Mouse (Mus musculus): ENCODE data around the gene Slc13a3. TPM values are rescaled to one million over a fixed set of nuclear protein-coding genes. Genes with fewer than 3 reads are reported as not detected.

Gene Slc13a3
- polyA plus RNA-seq, 1 experiment from 2014 or later = 11.9 TPM

- ATAC-seq (ENCODE audit: insufficient read depth) = peak; percentile 45; the same call in 1 of the 2 replicates
- Histone ChIP-seq H3K4me2 (peak within 1 kb of the TSS; percentile 58), H3K27ac (replicated peaks) (peak within 1 kb of the TSS; percentile 45), H3K4me3 (replicated peaks) (peak within 1 kb of the TSS; percentile 55), H3K9ac (peak within 1 kb of the TSS; percentile 35; the same call in 1 of the 2 replicates), H3K36me3 (replicated peaks) (0 out of 2 replicates have a peak, but pooled peaks cover 9% of the 10 kb centered on the region), H3K4me1 (replicated peaks) (no peaks in the 10 kb centered on the region; the same call in 1 of the 2 replicates), H3K27me3 (peaks cover 10% of the 10 kb centered on the region), H3K9me3 (replicated peaks) (no peaks in the 10 kb centered on the region)
- 1% methylated on average over 40 of the region's 40 CpGs for WGBS (ENCODE audit: insufficient replicate concordance)
Observed at GRCm38 (mm10) chr2:165387844-165388495, 85.1 kb downstream of the Slc13a3 start, which contains the start of gene Zfp334. Gene Zfp334, minus strand, starts transcription at chr2:165388259.

- Histone ChIP-seq H3K27ac (replicated peaks) (no peak overlapping the region), H3K4me2 (peak overlapping the region; percentile 58), H3K36me3 (replicated peaks) (peaks cover 15% of the 10 kb centered on the region), H3K9me3 (replicated peaks) (no peaks in the 10 kb centered on the region), H3K27me3 (peaks cover 10% of the 10 kb centered on the region), H3K4me3 (replicated peaks) (peak overlapping the region; percentile 55), H3K4me1 (replicated peaks) (no peaks in the 10 kb centered on the region; the same call in 1 of the 2 replicates), H3K9ac (no peak overlapping the region)
- no peak for ATAC-seq (ENCODE audit: insufficient read depth)
- 45% methylated on average over 4 of the region's 4 CpGs for WGBS (ENCODE audit: insufficient replicate concordance)
Observed at GRCm38 (mm10) chr2:165387370-165387769, 85.7 kb downstream of the Slc13a3 start.

- H3K9me3 ChIP-seq (replicated peaks) = no peaks in the 10 kb centered on the region
- no peak overlapping the region for H3K27ac ChIP-seq (replicated peaks)
- H3K4me2 ChIP-seq = no peak overlapping the region
- no peak overlapping the region for H3K9ac ChIP-seq
- no peak for ATAC-seq (ENCODE audit: insufficient read depth)
- H3K4me1 ChIP-seq (replicated peaks) = no peaks in the 10 kb centered on the region
- 86% methylated on average over 25 of the region's 25 CpGs for WGBS (ENCODE audit: insufficient replicate concordance)
- peaks cover 52% of the 10 kb centered on the region for H3K36me3 ChIP-seq (replicated peaks)
- no peaks in the 10 kb centered on the region for H3K27me3 ChIP-seq
- no peak overlapping the region for H3K4me3 ChIP-seq (replicated peaks)
Observed at GRCm38 (mm10) chr2:165380050-165380449, 93.0 kb downstream of the Slc13a3 start.

DNA sequence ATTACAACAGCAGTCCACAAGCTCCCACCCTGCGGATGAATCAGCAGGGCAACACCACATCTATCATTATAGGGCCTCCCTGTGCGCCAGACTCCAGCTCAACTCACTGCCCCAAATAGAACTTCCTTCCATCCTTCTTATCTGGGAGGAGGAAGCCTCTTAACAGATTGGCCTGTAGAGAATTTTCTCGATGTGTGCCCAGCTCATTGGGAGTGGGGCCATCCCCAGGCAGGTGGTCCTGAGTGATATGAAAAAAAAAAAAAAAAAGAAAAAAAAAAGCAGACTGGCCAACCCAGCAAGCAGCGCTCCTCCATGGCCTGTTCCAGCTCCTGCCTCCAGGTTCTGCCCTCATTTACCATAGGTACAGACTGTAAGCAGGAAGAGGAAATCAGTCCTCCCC lies 97.0 kb downstream of the Slc13a3 start:
- H3K4me1 ChIP-seq (replicated peaks) = no peaks in the 10 kb centered on the region
- WGBS (ENCODE audit: insufficient replicate concordance) = 29% methylated on average over 4 of the region's 4 CpGs
- no peaks in the 10 kb centered on the region for H3K9me3 ChIP-seq (replicated peaks)
- H3K27ac ChIP-seq (replicated peaks) = no peak overlapping the region
- ATAC-seq (ENCODE audit: insufficient read depth) = no peak
- no peaks in the 10 kb centered on the region for H3K27me3 ChIP-seq
- peaks cover 28% of the 10 kb centered on the region for H3K36me3 ChIP-seq (replicated peaks)
- H3K9ac ChIP-seq = no peak overlapping the region
- H3K4me2 ChIP-seq = no peak overlapping the region
- no peak overlapping the region for H3K4me3 ChIP-seq (replicated peaks)

- Histone ChIP-seq H3K36me3 (replicated peaks) (peaks cover 22% of the 10 kb centered on the region), H3K4me1 (replicated peaks) (no peaks in the 10 kb centered on the region), H3K4me2 (no peak overlapping the region), H3K4me3 (replicated peaks) (no peak overlapping the region), H3K9ac (no peak overlapping the region), H3K27ac (replicated peaks) (no peak overlapping the region), H3K27me3 (no peaks in the 10 kb centered on the region), H3K9me3 (replicated peaks) (no peaks in the 10 kb centered on the region)
- no peak for ATAC-seq (ENCODE audit: insufficient read depth)
- WGBS (ENCODE audit: insufficient replicate concordance) = 58% methylated on average over 5 of the region's 5 CpGs
Observed at GRCm38 (mm10) chr2:165375478-165375877, 97.6 kb downstream of the Slc13a3 start.

- Histone ChIP-seq H3K4me2 (no peak overlapping the region), H3K4me3 (replicated peaks) (no peak overlapping the region), H3K9ac (no peak overlapping the region), H3K4me1 (replicated peaks) (peaks cover 4% of the 10 kb centered on the region; the same call in 1 of the 2 replicates), H3K9me3 (replicated peaks) (no peaks in the 10 kb centered on the region), H3K36me3 (replicated peaks) (no peaks in the 10 kb centered on the region), H3K27me3 (peaks cover 29% of the 10 kb centered on the region), H3K27ac (replicated peaks) (no peak overlapping the region)
- no peak for ATAC-seq (ENCODE audit: insufficient read depth)
- WGBS (ENCODE audit: insufficient replicate concordance) = 18% methylated on average over 3 of the region's 3 CpGs
Observed at GRCm38 (mm10) chr2:165371066-165371465, 102.0 kb downstream of the Slc13a3 start.

- Histone ChIP-seq H3K4me3 (replicated peaks) (no peak overlapping the region), H3K4me2 (no peak overlapping the region), H3K36me3 (replicated peaks) (no peaks in the 10 kb centered on the region), H3K27me3 (peaks cover 31% of the 10 kb centered on the region), H3K4me1 (replicated peaks) (peaks cover 4% of the 10 kb centered on the region; the same call in 1 of the 2 replicates), H3K9ac (no peak overlapping the region), H3K27ac (replicated peaks) (no peak overlapping the region), H3K9me3 (replicated peaks) (no peaks in the 10 kb centered on the region)
- no peak for ATAC-seq (ENCODE audit: insufficient read depth)
- WGBS (ENCODE audit: insufficient replicate concordance) = 32% methylated on average over 3 of the region's 3 CpGs
Observed at GRCm38 (mm10) chr2:165370348-165370747, 102.7 kb downstream of the Slc13a3 start.

DNA sequence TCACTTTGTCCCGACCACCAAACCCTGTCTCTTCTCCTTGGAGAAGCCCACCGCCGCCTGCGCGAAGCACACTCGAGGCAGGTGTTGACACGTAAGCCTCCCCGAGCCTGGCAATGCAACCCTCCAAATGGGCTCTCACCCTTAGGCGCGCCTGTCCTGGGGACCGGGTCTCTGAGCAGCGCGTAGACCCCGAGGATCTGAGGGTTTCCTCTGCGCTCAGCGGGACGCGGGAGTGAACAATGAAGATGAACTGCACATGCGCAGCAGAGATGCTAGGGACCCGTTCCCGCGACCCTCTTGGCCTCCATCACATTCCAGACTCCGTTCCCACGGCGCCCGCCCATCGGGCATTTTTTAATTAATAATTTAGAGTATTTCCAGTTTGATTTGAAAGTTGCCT lies 104.5 kb downstream of the Slc13a3 start, which contains the start of gene Zfp663:
Gene Zfp663 (minus strand): TSS at position 234 of the 400 bp plus-strand sequence.
- WGBS (ENCODE audit: insufficient replicate concordance) = 6% methylated on average over 27 of the region's 27 CpGs
- H3K9ac ChIP-seq = no peak within 1 kb of the TSS
- H3K27ac ChIP-seq (replicated peaks) = no peak within 1 kb of the TSS
- H3K4me3 ChIP-seq (replicated peaks) = peak within 1 kb of the TSS; percentile 18
- ATAC-seq (ENCODE audit: insufficient read depth) = no peak
- H3K4me2 ChIP-seq = peak within 1 kb of the TSS; percentile 44
- H3K9me3 ChIP-seq (replicated peaks) = no peaks in the 10 kb centered on the region
- H3K36me3 ChIP-seq (replicated peaks) = no peaks in the 10 kb centered on the region
- peaks cover 32% of the 10 kb centered on the region for H3K27me3 ChIP-seq
- H3K4me1 ChIP-seq (replicated peaks) = peaks cover 4% of the 10 kb centered on the region; the same call in 1 of the 2 replicates

DNA sequence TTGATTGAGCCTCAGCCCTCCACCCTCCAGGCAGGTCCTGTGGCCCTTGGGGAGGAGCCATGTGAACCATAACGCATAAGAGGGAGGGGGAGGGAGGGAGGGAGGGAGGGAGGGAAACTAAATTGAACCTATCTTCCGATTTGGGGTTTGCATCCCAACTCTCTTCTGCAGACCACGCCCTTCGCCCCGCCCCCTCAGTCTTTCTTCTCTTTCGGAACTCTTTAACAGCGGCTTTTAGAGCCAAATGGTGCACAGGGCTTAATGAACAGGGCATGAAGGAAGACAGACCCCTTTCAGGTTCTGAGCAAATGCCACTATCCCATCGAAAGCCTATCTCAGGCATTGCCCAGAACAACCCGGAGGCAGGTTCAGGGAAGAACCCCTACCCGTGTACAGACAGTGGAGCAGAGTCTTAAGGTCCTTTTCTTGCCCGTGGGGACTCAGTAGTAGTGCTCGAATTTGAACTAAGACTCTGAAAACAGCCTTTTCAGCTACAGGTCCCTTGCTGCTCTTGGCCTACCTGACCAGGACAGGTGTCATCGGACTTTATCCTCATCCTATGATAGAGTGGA lies 105.1 kb downstream of the Slc13a3 start:
- no peak overlapping the region for H3K27ac ChIP-seq (replicated peaks)
- WGBS (ENCODE audit: insufficient replicate concordance) = 6% methylated on average over 13 of the region's 13 CpGs
- ATAC-seq (ENCODE audit: insufficient read depth) = no peak
- H3K4me1 ChIP-seq (replicated peaks) = peaks cover 4% of the 10 kb centered on the region; the same call in 1 of the 2 replicates
- H3K9me3 ChIP-seq (replicated peaks) = no peaks in the 10 kb centered on the region
- H3K4me3 ChIP-seq (replicated peaks) = peak overlapping the region; percentile 18
- peak overlapping the region; percentile 44 for H3K4me2 ChIP-seq
- no peak overlapping the region for H3K9ac ChIP-seq
- H3K27me3 ChIP-seq = peaks cover 32% of the 10 kb centered on the region
- H3K36me3 ChIP-seq (replicated peaks) = no peaks in the 10 kb centered on the region

DNA sequence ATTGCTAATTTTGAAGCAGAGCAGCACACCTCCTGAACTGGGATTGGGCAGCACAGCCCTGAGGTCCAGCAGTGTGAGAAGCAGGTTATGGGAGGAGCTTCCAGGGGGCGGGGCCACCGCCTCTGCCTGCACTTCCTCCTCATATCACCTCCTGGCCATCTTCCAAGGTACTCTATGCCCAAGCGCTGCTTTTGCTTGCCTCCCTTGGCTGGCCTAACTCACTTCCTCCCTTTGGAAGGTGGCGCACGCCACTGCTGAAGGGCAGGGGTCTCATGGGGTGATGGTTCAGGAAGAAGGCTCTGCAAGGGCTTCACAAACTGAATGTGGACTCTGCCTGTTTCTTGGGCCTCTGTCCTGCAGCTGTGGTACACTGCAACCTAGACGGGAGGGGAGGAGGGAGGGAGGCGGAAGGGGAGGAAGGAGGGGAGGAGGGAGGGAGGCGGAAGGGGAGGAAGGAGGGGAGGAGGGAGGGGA lies 105.9 kb downstream of the Slc13a3 start:
- no peak overlapping the region for H3K9ac ChIP-seq
- H3K4me2 ChIP-seq = peak overlapping the region; percentile 32
- H3K36me3 ChIP-seq (replicated peaks) = no peaks in the 10 kb centered on the region
- no peaks in the 10 kb centered on the region for H3K9me3 ChIP-seq (replicated peaks)
- ATAC-seq (ENCODE audit: insufficient read depth) = peak; percentile 68
- peaks cover 4% of the 10 kb centered on the region; the same call in 1 of the 2 replicates for H3K4me1 ChIP-seq (replicated peaks)
- H3K27ac ChIP-seq (replicated peaks) = no peak overlapping the region
- WGBS (ENCODE audit: insufficient replicate concordance) = 2% methylated on average over 5 of the region's 8 CpGs
- H3K27me3 ChIP-seq = peaks cover 32% of the 10 kb centered on the region
- no peak overlapping the region for H3K4me3 ChIP-seq (replicated peaks)

DNA sequence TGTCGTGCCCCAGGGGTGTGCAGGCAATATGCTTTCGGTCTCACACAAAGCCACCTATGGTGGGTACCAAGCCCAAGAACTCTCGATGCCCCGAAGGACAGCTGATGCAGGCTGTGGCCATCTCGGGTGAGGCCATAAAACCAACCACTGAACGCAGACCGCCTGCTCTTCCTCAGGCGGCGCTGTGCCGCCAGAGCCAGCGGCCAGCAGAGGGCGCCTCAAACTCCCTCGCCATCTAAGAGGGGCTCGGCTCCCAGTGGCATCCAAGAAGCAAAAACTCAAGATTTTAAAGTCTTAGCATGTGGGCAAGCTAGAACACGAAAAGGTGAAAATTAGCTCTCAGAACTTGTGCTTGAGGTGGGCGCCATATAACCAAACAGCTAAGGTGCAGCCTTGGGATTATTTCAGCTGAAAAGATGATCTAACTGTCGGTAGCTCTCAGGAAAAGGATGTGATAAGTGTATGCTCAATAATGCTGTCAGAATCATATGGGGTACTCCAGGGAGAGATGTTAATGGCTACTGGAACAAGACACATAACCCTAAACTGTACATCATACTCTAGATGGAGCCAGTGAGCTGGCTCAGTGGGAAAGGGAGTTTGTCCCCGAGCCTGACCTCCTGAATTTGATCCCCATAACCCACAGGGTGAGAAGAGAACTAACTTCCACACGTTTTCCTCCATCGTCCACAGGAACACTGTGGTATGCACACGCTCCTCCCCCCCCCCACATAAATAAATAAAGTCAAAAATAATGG lies 108.5 kb downstream of the Slc13a3 start:
- Histone ChIP-seq H3K4me3 (replicated peaks) (no peak overlapping the region), H3K27me3 (peaks cover 31% of the 10 kb centered on the region), H3K36me3 (replicated peaks) (no peaks in the 10 kb centered on the region), H3K9ac (no peak overlapping the region), H3K4me2 (no peak overlapping the region), H3K9me3 (replicated peaks) (no peaks in the 10 kb centered on the region), H3K4me1 (replicated peaks) (peaks cover 4% of the 10 kb centered on the region; the same call in 1 of the 2 replicates), H3K27ac (replicated peaks) (no peak overlapping the region)
- 8% methylated on average over 21 of the region's 21 CpGs for WGBS (ENCODE audit: insufficient replicate concordance)
- ATAC-seq (ENCODE audit: insufficient read depth) = no peak

All from liver, embryonic 15.5 days (tissue).